Mouse (Mus musculus) G1E (cell line): ENCODE results near the gene Tab1.

Source experiments
- CTCF ChIP-seq: IDR thresholded peaks from 2 replicates; pipeline ENCODE4 v1.5.1; 2012; ENCODE audit warnings: low read depth, low read length, inconsistent platforms, mixed read lengths
- POLR2AphosphoS5 ChIP-seq: IDR thresholded peaks from 2 replicates; pipeline ENCODE4 v1.6.1; 2012; ENCODE audit warnings: low read depth, low read length, inconsistent platforms; ENCODE audit not compliant: insufficient replicate concordance

- no peak for TF ChIP-seq CTCF
- no peak for TF ChIP-seq POLR2AphosphoS5
Observed at GRCm38 (mm10) chr15:80162401-80162964, 29.6 kb downstream of the Tab1 start.
